Mouse (Mus musculus) gastrocnemius, postnatal 10 days (tissue): ENCODE data around the gene Apobec1. TPM values are rescaled to one million over a fixed set of nuclear protein-coding genes. Genes with fewer than 3 reads are reported as not detected.
"Not testable (repeated sequence)": the region's sequence is repeated elsewhere in the genome, so short reads cannot be mapped to it uniquely, and the experiment has no call there.

Source experiments
- DNase-seq: peaks from one replicate; pipeline ENCODE4 v3.0.0; 2021; ENCODE audit warnings: mixed read lengths
- total RNA-seq, 2 experiments: library from RNA; stranded (reverse); gene quantifications; 2 replicates each; pipeline ENCODE4 v1.2.3; 2021

Gene Apobec1
- total RNA-seq, 2 experiments from 2014 or later, result 2.3 to 4.3 TPM

GRCm38 (mm10) chr6:122604260-122604659 lies 2.0 kb upstream of the Apobec1 start:
- DNase-seq, result no peak

- DNase-seq, result no peak
Measured at GRCm38 (mm10) chr6:122602992-122603322, 713 bp upstream of the Apobec1 start.

GRCm38 (mm10) chr6:122601615-122602014 lies 629 bp downstream of the Apobec1 start:
- DNase-seq, result no peak

GRCm38 (mm10) chr6:122601031-122601430 lies 1.2 kb downstream of the Apobec1 start:
- DNase-seq, result no peak

- no peak for DNase-seq
Measured at GRCm38 (mm10) chr6:122600066-122600646, 2.1 kb downstream of the Apobec1 start.

GRCm38 (mm10) chr6:122599054-122599737 lies 3.0 kb downstream of the Apobec1 start:
- DNase-seq, result no peak

- DNase-seq, result no peak
Measured at GRCm38 (mm10) chr6:122598436-122598835, 3.8 kb downstream of the Apobec1 start.

GRCm38 (mm10) chr6:122598014-122598413 lies 4.2 kb downstream of the Apobec1 start:
- no peak for DNase-seq

- DNase-seq, result no peak
Measured at GRCm38 (mm10) chr6:122596608-122597007, 5.6 kb downstream of the Apobec1 start.

- no peak for DNase-seq
Measured at GRCm38 (mm10) chr6:122595637-122596036, 6.6 kb downstream of the Apobec1 start.

- no peak for DNase-seq
Measured at GRCm38 (mm10) chr6:122592905-122593304, 9.3 kb downstream of the Apobec1 start.

GRCm38 (mm10) chr6:122591027-122591758 lies 11.1 kb downstream of the Apobec1 start:
- no peak for DNase-seq

- DNase-seq, result no peak
Measured at GRCm38 (mm10) chr6:122579086-122579485, 23.2 kb downstream of the Apobec1 start.

- DNase-seq, result no peak
Measured at GRCm38 (mm10) chr6:122577030-122577429, 25.2 kb downstream of the Apobec1 start.

- not testable (repeated sequence) for DNase-seq
Measured at GRCm38 (mm10) chr6:122575037-122575436, 27.2 kb downstream of the Apobec1 start.

GRCm38 (mm10) chr6:122571617-122571959 lies 30.7 kb downstream of the Apobec1 start:
- no peak for DNase-seq

- DNase-seq, result no peak
Measured at GRCm38 (mm10) chr6:122570695-122571616, 31.3 kb downstream of the Apobec1 start.

- no peak for DNase-seq
Measured at GRCm38 (mm10) chr6:122569762-122570161, 32.5 kb downstream of the Apobec1 start.

GRCm38 (mm10) chr6:122569113-122569512 lies 33.1 kb downstream of the Apobec1 start:
- no peak for DNase-seq

- no peak for DNase-seq
Measured at GRCm38 (mm10) chr6:122565070-122565784, 37.0 kb downstream of the Apobec1 start.

GRCm38 (mm10) chr6:122562463-122562862 lies 39.8 kb downstream of the Apobec1 start:
- DNase-seq, result peak; percentile 48

GRCm38 (mm10) chr6:122561005-122561404 lies 41.2 kb downstream of the Apobec1 start:
- no peak for DNase-seq
